Mouse (Mus musculus) thymus, postnatal 25 days (tissue): ENCODE results near the gene Numa1.

Source experiments
- DNase-seq: peaks from one replicate; pipeline ENCODE4 v3.0.0; 2022

Gene Numa1

GRCm38 (mm10) chr7:102063891-102064290 lies 130.0 kb downstream of the Numa1 start:
- no peak for DNase-seq
